Mouse (Mus musculus): ENCODE data around the gene Gm4027.
"Not testable (repeated sequence)": the region's sequence is repeated elsewhere in the genome, so short reads cannot be mapped to it uniquely, and the experiment has no call there.

Gm4027 gene

DNA sequence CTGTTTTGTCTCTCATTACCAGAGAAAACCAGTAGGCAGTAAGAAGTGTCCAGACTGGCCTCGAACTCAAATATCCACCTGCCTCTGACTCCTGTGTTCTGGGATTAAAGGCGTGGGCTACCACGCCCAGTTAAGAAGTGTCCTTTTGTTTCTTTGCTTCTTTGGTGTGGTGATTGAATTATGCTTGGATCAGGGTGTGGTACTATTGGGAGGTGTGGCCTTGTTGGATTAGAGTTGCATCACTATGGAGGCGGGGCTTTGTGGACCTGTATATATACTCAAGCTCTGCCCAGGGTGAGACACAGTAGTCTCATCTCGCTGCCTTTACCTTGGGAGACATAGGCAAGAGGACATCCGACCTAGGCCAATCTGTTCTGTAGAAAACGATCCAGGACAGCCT, at the start of gene Gm4027:
Gene Gm4027 (plus strand): TSS at position 301 of the 400 bp plus-strand sequence.
- DNase-seq = not testable (repeated sequence)

- DNase-seq = not testable (repeated sequence)
These were observed 17.3 kb upstream of the Gm4027 start for GRCm38 (mm10) chr12:87601388-87601787.

DNA sequence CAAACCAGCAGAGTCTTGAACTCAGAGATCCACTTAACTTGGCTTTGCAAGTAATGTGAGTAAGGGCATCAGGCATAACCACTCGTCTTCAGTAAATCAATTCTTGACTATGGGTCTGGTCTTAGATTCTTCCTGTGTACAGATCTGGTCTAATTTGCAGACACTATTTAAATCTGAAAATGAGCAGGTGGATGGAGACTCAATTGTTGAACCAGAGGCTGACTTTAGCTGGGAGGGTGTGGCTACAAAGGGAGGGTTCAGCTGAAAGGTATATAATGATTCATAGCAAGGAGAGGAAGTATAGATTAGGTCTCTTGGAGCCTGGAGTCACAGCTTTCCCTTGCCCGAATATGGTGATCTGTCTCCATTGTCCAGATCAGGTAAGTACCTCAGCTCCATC, 16.3 kb upstream of the Gm4027 start, which contains the start of gene Oog1:
Gene Oog1 (plus strand): TSS at position 301 of the 400 bp plus-strand sequence.
- DNase-seq = not testable (repeated sequence)

DNA sequence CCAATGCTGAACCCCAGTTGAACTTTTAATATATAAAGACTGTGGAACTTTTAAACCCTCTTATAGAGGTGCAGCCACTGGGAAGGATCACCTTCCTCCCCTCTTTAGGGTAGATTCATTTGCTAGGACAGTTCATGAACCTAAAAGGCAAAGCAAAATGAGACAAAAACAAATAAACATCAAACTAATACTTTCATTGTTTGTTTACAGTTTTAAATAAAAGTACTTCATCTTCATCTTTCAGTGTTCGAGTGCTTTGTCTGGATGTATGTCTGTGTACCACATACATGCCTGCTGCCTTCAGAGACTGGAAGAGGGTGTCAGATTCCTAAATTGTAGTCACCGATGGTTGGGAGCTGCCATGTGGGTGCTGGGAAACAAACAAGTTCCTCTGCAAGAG, 25.9 kb downstream of the Gm4027 start, which contains the start of gene Gm16381:
Gene Gm16381 (minus strand): TSS at position 101 of the 400 bp plus-strand sequence.
- DNase-seq = not testable (repeated sequence)

DNA sequence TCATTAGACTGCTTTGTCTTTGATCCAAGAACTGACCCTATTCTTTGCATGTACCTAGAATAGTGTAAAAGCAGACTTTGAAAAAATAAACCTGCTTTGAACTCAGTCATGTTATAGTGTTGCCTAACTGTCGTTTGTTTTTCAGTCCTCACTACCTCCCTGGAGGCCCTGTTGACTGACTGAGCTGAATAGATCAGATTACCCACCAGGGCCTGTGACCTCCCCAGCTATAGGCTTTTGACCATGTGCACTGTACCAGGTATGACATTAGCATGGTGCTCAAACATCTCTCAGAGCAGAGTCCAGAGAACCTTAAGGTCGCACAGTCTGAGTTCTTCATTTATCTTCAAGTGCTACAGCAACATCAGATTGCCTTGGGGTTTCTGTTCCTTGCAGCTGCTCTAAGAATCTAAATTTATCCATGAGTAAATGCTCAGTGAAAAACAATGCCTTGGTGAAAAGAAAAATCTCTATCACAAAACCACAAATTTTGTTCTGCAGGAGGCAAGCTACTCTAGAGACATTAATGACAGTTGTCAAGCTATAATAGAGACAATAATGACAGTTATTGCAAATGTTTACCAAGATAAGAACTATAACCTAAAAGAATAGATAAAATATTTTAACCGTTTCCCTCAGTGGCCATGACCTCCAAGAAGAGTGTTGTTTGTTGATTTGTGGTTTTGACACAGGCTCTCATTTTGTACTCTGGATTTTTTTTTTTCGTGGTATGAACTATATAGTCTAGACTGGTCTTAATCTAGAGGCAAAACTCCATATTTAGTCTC, 34.4 kb downstream of the Gm4027 start:
- DNase-seq = not testable (repeated sequence)

Data from kidney, postnatal 25 days (tissue).